21 mouse cellular contexts compared by ENCODE assay signal in the genomic region with DNA sequence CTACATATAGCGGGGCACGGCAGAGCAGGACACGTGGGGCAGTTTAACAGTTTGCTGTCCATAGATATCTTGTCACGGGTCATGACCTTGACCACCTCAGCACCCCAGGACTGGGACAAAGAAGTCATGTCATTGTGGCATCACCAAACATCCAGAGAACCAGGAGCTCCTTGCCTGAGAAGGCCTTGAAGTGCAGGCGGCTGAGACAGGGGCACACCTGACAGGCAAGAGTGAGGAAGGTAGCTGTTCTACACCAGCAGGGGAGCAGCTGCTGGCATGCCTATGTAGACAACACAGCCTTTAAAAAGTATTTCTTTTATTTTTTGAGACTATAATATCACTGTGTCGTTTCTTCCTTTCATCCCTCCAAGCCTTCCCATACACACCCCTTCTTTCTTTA. TPM values are rescaled to one million over a fixed set of nuclear protein-coding genes. Genes with fewer than 3 reads are reported as not detected.
A peak's percentile ranks its signal among the peaks of the same experiment; 100 is the strongest.
DNase-seq lines count a peak whose midpoint lies in the region; ATAC-seq and TF ChIP-seq lines count a peak whose summit lies in the region.
"Had no signal": no experiment of that assay in that cellular context is flagged by ENCODE, and none has a peak within 500 bp of the region (broad histone marks: within the 10 kb centered on the region; RNA-seq: fewer than 3 reads in every experiment).

No protein-coding gene starts in this region.

- H3K4me3 ChIP-seq in spleen, adult 2 months (ENCODE audit: extremely low read depth, insufficient read depth, insufficient read length): peak overlapping the region; percentile 28; the same call in 1 of the 2 replicates
- peak overlapping the region; percentile 55 to 58 for H3K4me3 ChIP-seq in MEL (ENCODE audit: control insufficient read depth in 1 of 2, insufficient read depth in 1 of 2, low read depth in 2 of 2, low read length in 2 of 2)
- H3K4me3 ChIP-seq in liver, postnatal 0 days (ENCODE audit: low read depth, low read length): no peak overlapping the region
- H3K4me3 ChIP-seq in cerebellum, adult 2 months (replicated peaks; ENCODE audit: insufficient read depth, low read depth, low read length): no peak overlapping the region
- H3K4me3 ChIP-seq: forebrain, embryonic 12.5 days; hindbrain, embryonic 15.5 days; limb, embryonic 12.5 days had no signal

- DNase-seq in spleen, adult 2 months (ENCODE audit: low read depth in 1 of 2, low spot score in 2 of 2): no peak
- DNase-seq in spleen, adult 12 weeks (ENCODE audit: low spot score): no peak
- no peak for DNase-seq in MEL (ENCODE audit: low read depth, low spot score)
- no peak for DNase-seq in liver, postnatal 0 days
- peak; percentile 32 to 44 for DNase-seq in thymus, postnatal 36 days
- DNase-seq in spleen, postnatal 36 days (ENCODE audit: low spot score in 2 of 2): no peak
- no peak for DNase-seq in gastrocnemius, adult 8-10 months (ENCODE audit: low spot score in 2 of 2)
- DNase-seq in cerebellum, adult 2 months: no peak
- DNase-seq: adrenal gland, adult 8-10 months; cerebellum, adult 8-10 months; kidney, adult 2 months; layer of hippocampus, postnatal 36 days had no signal

- H3K9me3 ChIP-seq in MEL (replicated peaks; ENCODE audit: insufficient read depth, low read length): no peaks in the 10 kb centered on the region
- H3K9me3 ChIP-seq in liver, postnatal 0 days (ENCODE audit: low read length): no peaks in the 10 kb centered on the region
- H3K9me3 ChIP-seq: forebrain, embryonic 12.5 days; hindbrain, embryonic 15.5 days; limb, embryonic 12.5 days had no signal

- peak overlapping the region; percentile 76 for H3K27ac ChIP-seq in spleen, adult 2 months (ENCODE audit: insufficient read depth, low read length)
- no peak overlapping the region for H3K27ac ChIP-seq in MEL (ENCODE audit: control insufficient read depth, low read depth, low read length)
- peak overlapping the region; percentile 29; the same call in 1 of the 2 replicates for H3K27ac ChIP-seq in liver, postnatal 0 days (ENCODE audit: low read depth)
- H3K27ac ChIP-seq in cerebellum, adult 2 months (ENCODE audit: insufficient read depth, low read length): no peak overlapping the region
- H3K27ac ChIP-seq: forebrain, embryonic 12.5 days; hindbrain, embryonic 15.5 days; limb, embryonic 12.5 days had no signal

- no peaks in the 10 kb centered on the region for H3K36me3 ChIP-seq in spleen, adult 2 months (ENCODE audit: control insufficient read depth, insufficient read depth, low read length)
- no peaks in the 10 kb centered on the region for H3K36me3 ChIP-seq in MEL (ENCODE audit: control insufficient read depth in 1 of 2, insufficient read depth in 2 of 2, low read length in 2 of 2)
- H3K36me3 ChIP-seq in liver, postnatal 0 days (replicated peaks; ENCODE audit: insufficient read depth, low read length): no peaks in the 10 kb centered on the region
- H3K36me3 ChIP-seq: forebrain, embryonic 12.5 days; hindbrain, embryonic 15.5 days; limb, embryonic 12.5 days had no signal

- 27% methylated on average over 6 of the region's 6 CpGs for WGBS in spleen, adult 2 months
- WGBS in liver, postnatal 0 days (ENCODE audit: insufficient replicate concordance): 51% methylated on average over 6 of the region's 6 CpGs
- WGBS in cerebellum, adult 2 months: 94% methylated on average over 6 of the region's 6 CpGs

- peak overlapping the region; percentile 63 for H3K9ac ChIP-seq in MEL (ENCODE audit: control insufficient read depth, low read depth, low read length, poor library complexity, severe bottlenecking)
- H3K9ac ChIP-seq in liver, postnatal 0 days (replicated peaks): no peak overlapping the region
- H3K9ac ChIP-seq: forebrain, embryonic 12.5 days; hindbrain, embryonic 15.5 days; limb, embryonic 12.5 days had no signal

- no peaks in the 10 kb centered on the region for H3K27me3 ChIP-seq in spleen, adult 2 months (ENCODE audit: control insufficient read depth, insufficient read depth, low read length)
- no peaks in the 10 kb centered on the region for H3K27me3 ChIP-seq in MEL (ENCODE audit: control insufficient read depth in 1 of 2, insufficient read depth in 2 of 2, low read length in 2 of 2)
- H3K27me3 ChIP-seq in liver, postnatal 0 days (ENCODE audit: insufficient read depth, low read length): no peaks in the 10 kb centered on the region
- no peaks in the 10 kb centered on the region for H3K27me3 ChIP-seq in cerebellum, adult 2 months (ENCODE audit: control insufficient read depth, insufficient read depth, low read length)
- H3K27me3 ChIP-seq: forebrain, embryonic 12.5 days; hindbrain, embryonic 15.5 days had no signal

- peaks cover 32% of the 10 kb centered on the region; the same call in 1 of the 2 replicates for H3K4me1 ChIP-seq in spleen, adult 2 months (ENCODE audit: control insufficient read depth, insufficient read depth, insufficient read length)
- 0 out of 4 replicates have a peak, but pooled peaks cover 0 to 3% of the 10 kb centered on the region in 2 experiments for H3K4me1 ChIP-seq in MEL (ENCODE audit: control insufficient read depth in 1 of 2, insufficient read depth in 2 of 2, low read length in 2 of 2)
- 0 out of 2 replicates have a peak, but pooled peaks cover 5% of the 10 kb centered on the region for H3K4me1 ChIP-seq in liver, postnatal 0 days (ENCODE audit: insufficient read depth)
- H3K4me1 ChIP-seq in cerebellum, adult 2 months (ENCODE audit: control insufficient read depth, insufficient read depth, low read length): 0 out of 2 replicates have a peak, but pooled peaks cover 4% of the 10 kb centered on the region
- H3K4me1 ChIP-seq: forebrain, embryonic 12.5 days; hindbrain, embryonic 15.5 days; limb, embryonic 12.5 days had no signal

- H3K4me2 ChIP-seq in liver, postnatal 0 days (ENCODE audit: low read depth, low read length): peak overlapping the region; percentile 48
- H3K4me2 ChIP-seq: forebrain, embryonic 12.5 days; hindbrain, embryonic 15.5 days; limb, embryonic 12.5 days had no signal

- no peak for TF ChIP-seq EP300 in MEL (IDR thresholded peaks at IDR 0.05; ENCODE audit: low read depth in 1 of 2, low read length in 2 of 2)
- no peak for TF ChIP-seq EP300 in liver, postnatal 0 days (IDR thresholded peaks at IDR 0.05; ENCODE audit: low read depth)

- H3K79me2 ChIP-seq in MEL (ENCODE audit: control insufficient read depth, insufficient read depth, low read length, poor library complexity): no peaks in the 10 kb centered on the region

- TF ChIP-seq CTCF in spleen, adult 2 months (IDR thresholded peaks at IDR 0.05; ENCODE audit: extremely low read depth, insufficient read depth, insufficient read length, insufficient replicate concordance): no peak
- TF ChIP-seq CTCF in MEL (IDR thresholded peaks at IDR 0.05 in 2 of 3, conservative IDR thresholded peaks at IDR 0.05 in 1 of 3; ENCODE audit: control insufficient read depth in 1 of 3, insufficient read depth in 1 of 3, low read depth in 2 of 3, low read length in 3 of 3, poor library complexity in 1 of 3, severe bottlenecking in 1 of 3): no peak
- TF ChIP-seq CTCF in liver, postnatal 0 days (IDR thresholded peaks at IDR 0.05; ENCODE audit: low read depth): no peak
- no peak for TF ChIP-seq CTCF in cerebellum, adult 2 months (IDR thresholded peaks at IDR 0.05; ENCODE audit: borderline replicate concordance, insufficient read depth, low read depth, low read length)

- no peak for ATAC-seq in liver, postnatal 0 days

- TF ChIP-seq RAD21 in MEL (IDR thresholded peaks at IDR 0.05; ENCODE audit: low read depth, low read length): no peak

- no peak for TF ChIP-seq POLR2A in spleen, adult 2 months (IDR thresholded peaks at IDR 0.05; ENCODE audit: low read depth, low read length)
- no peak for TF ChIP-seq POLR2A in MEL (IDR thresholded peaks at IDR 0.05; ENCODE audit: control insufficient read depth in 1 of 2, insufficient read depth in 1 of 2, low read depth in 1 of 2, low read length in 2 of 2, poor library complexity in 1 of 2)
- no peak for TF ChIP-seq POLR2A in cerebellum, adult 2 months (IDR thresholded peaks at IDR 0.05; ENCODE audit: borderline replicate concordance, insufficient read depth, low read length)

TF ChIP-seq in MEL, 35 proteins besides CTCF, POLR2A, EP300 and RAD21:
- no peak for TF ChIP-seq MXI1 (IDR thresholded peaks at IDR 0.05; ENCODE audit: low read depth, low read length)
- TF ChIP-seq MAZ (IDR thresholded peaks at IDR 0.05; ENCODE audit: low read depth, low read length): no peak
- TF ChIP-seq POLR2AphosphoS5 (IDR thresholded peaks at IDR 0.05; ENCODE audit: borderline replicate concordance, low read depth, low read length): no peak
- TF ChIP-seq GABPA (IDR thresholded peaks at IDR 0.05; ENCODE audit: low read depth, low read length): no peak
- TF ChIP-seq CHD1 (IDR thresholded peaks at IDR 0.05; ENCODE audit: low read depth, low read length): no peak
- no peak for TF ChIP-seq ELF1 (IDR thresholded peaks at IDR 0.05; ENCODE audit: low read depth, low read length)
- TF ChIP-seq MYB (IDR thresholded peaks at IDR 0.05; ENCODE audit: low read depth, low read length): no peak
- TF ChIP-seq MAX (IDR thresholded peaks at IDR 0.05; ENCODE audit: low read length): no peak
- TF ChIP-seq USF1 (IDR thresholded peaks at IDR 0.05; ENCODE audit: low read depth, low read length): no peak
- TF ChIP-seq GATA1 (IDR thresholded peaks at IDR 0.05; ENCODE audit: low read depth, low read length): no peak
- no peak for TF ChIP-seq JUND (IDR thresholded peaks at IDR 0.05; ENCODE audit: low read depth, low read length)
- no peak for TF ChIP-seq NRF1 (IDR thresholded peaks at IDR 0.05; ENCODE audit: insufficient read depth, low read depth, low read length, poor library complexity, severe bottlenecking)
- no peak for TF ChIP-seq SIN3A (IDR thresholded peaks at IDR 0.05; ENCODE audit: low read length)

RNA-seq across cellular contexts. Expression of a gene that starts 26.7 kb away (rescaled TPM):
- polyA plus RNA-seq in spleen, adult 2 months (2012; rRNA removed): not detected in 2 replicates
- total RNA-seq in MEL (2012; rRNA removed): not detected in 2 replicates
- polyA plus RNA-seq in MEL (2012; ENCODE audit: insufficient read depth in 1 of 2, insufficient read length in 2 of 2, low read depth in 1 of 2, low replicate concordance in 2 of 2, missing spikeins in 1 of 2): not detected
- 0.94 and 1.4 TPM in 2 replicates for polyA plus RNA-seq in liver, postnatal 0 days (2015; fragmentation: Nextera tagmentation; extraction: Ambion mirVana)
- total RNA-seq in gastrocnemius, adult 8-10 months (2022): not detected
- polyA plus RNA-seq in cerebellum, adult 2 months (2012; rRNA removed): not detected in 2 replicates
- total RNA-seq: adrenal gland, adult 8-10 months; gastrocnemius, postnatal 4 days; heart, postnatal 10 days; layer of hippocampus, postnatal 36 days; monocyte, adult 5-6 weeks had no signal
- polyA plus RNA-seq: embryonic facial prominence, embryonic 14.5 days; forebrain, embryonic 12.5 days; hindbrain, embryonic 15.5 days; limb, embryonic 12.5 days; lung, embryonic 16.5 days; neural tube, embryonic 14.5 days had no signal

RNA-seq across cellular contexts. Expression of a gene that starts 41.7 kb away (rescaled TPM):
- 15.3 and 17.3 TPM in 2 replicates for polyA plus RNA-seq in spleen, adult 2 months (2012; rRNA removed)
- total RNA-seq in MEL (2012; rRNA removed): 35.9 and 44.6 TPM in 2 replicates
- polyA plus RNA-seq in MEL (2012; ENCODE audit: insufficient read depth in 1 of 2, insufficient read length in 2 of 2, low read depth in 1 of 2, low replicate concordance in 2 of 2, missing spikeins in 1 of 2): 10 to 100 TPM; 41.9 to 96.5 TPM
- polyA plus RNA-seq in liver, postnatal 0 days (2015; fragmentation: Nextera tagmentation; extraction: Ambion mirVana): 5.3 and 6.3 TPM in 2 replicates
- total RNA-seq in gastrocnemius, adult 8-10 months (2022): 10 to 100 TPM; 71.3 to 85.3 (median 74.4) TPM
- polyA plus RNA-seq in cerebellum, adult 2 months (2012; rRNA removed): 41.8 TPM in 2 replicates

Comparison
In these comparisons a context has a peak if more than half of its experiments do, and no peak if none do; other contexts are left out.
1. DNase-seq: peak in thymus, postnatal 36 days (2 of 2); none in spleen, adult 2 months (0 of 2), spleen, adult 12 weeks (single experiment), MEL (single experiment), liver, postnatal 0 days (single experiment), spleen, postnatal 36 days (0 of 2), gastrocnemius, adult 8-10 months (0 of 2) and cerebellum, adult 2 months (0 of 2).
2. H3K27ac ChIP-seq: peak in spleen, adult 2 months (single experiment) and liver, postnatal 0 days (single experiment); none in MEL (single experiment) and cerebellum, adult 2 months (single experiment).
3. H3K4me3 ChIP-seq: peak in spleen, adult 2 months (single experiment) and MEL (2 of 2); none in liver, postnatal 0 days (single experiment) and cerebellum, adult 2 months (single experiment).